Mouse (Mus musculus) frontal cortex, adult (tissue): Measurements from ENCODE around the gene Entpd2.
A peak's percentile ranks its signal among the peaks of the same experiment; 100 is the strongest.

ENCODE experiments used
- ATAC-seq: cut with Nextera tagmentation; 2 replicates; pipeline ENCODE4 v1.9.2; 2017; ENCODE audit warnings: mild to moderate bottlenecking, moderate library complexity, mixed read lengths; ENCODE audit not compliant: low TSS enrichment

Gene Entpd2

DNA sequence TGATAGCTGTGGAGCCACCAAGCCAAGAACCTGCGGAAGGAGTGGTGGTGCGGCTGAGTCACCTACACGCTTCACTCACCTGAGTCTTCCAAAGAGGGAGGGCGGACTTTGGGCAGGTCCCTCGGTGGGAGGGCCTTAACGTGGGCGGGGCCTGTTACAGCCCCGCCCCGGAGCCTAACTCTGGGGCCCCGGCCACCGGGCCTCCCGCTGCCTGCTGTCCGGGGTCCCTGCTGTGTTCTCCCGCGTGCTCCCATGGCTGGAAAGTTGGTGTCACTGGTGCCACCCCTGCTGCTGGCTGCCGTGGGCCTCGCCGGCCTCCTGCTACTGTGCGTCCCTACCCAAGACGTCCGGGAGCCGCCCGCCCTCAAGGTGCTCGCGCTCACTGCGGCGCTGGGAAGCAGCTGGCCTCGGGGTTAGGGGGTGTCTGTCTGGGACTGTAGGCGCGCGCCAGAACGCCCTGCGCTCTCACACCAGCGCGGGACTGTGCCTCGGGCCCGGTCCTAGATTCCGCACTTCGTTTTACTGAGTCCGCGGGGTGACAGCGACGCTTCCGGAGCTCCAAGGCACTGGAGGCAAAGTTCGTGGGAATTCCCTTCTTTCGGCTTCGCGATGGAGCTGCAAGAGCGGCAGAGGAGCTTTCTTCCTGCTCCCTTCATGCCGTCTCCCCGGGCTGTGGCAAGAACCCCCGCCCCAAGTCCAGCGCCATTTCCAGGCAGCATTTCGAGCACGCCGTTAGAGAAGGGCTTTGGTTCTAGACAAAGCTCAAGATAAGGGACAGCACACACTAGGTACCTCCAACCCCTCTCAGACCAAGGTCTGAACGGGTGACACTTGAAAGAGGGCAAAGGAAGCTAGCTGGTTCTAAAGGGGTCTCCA is at the start of gene Entpd2:
Gene Entpd2, plus strand, starts transcription at position 154 of the 876 bp plus-strand sequence.
- peak; percentile 43 for ATAC-seq

DNA sequence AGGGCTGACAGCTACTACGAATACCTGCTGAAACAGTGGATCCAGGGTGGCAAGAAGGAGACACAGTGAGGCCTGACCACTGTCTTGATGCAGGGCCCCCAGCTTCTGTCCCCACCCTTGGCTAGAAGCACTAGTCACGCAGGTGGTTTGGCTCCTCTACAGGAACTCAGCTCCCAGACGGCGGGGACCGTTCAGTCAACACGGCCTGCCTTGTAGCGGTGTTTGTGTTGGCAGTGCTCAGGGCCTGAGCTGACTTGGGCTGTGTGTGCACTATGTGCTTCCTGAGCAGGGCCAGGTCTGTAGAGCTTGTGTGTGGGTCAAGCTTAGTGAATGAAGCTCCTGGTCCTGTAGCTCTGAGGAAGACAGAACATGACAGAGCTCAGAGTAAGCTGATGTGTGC is 47.5 kb upstream of the Entpd2 start:
- no peak for ATAC-seq

DNA sequence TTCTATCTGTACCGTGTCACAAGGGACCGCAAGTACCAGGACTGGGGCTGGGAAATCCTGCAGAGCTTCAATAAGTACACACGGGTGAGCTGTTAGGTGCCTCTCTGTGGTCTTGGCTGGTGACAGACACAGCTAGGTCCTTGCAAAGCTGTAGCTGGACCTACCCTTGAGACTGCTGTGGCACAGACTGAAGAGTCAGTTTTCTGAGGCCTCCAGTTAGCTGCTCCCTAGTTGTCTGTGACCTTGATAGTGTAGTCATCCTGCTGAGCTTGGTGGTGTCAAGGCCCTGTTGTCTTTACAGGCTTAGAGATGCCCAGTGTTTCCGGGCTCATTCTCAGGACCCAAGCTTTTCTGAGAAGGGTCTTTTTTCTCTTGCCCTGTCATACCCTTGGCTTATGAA is 46.2 kb upstream of the Entpd2 start:
- ATAC-seq: no peak

DNA sequence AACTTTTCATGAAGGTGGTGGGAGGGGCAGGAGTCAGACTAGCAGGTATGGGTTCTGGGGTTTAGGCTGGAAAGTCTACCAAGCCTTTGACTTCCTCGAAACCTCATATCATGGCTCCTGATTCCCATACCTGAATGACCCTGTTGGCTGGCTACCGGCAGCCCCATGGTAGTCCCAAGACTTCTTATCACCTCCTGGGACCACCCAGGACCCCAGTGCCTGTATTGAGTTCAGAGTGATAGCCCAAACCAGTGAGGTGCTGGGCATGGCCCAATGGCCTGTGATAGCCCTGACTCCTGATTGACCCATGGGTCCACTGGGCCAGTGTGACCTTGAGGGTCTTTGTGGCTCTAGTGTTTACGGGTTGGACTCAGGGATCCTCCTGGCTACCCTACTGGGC is 45.0 kb upstream of the Entpd2 start:
- ATAC-seq: no peak

DNA sequence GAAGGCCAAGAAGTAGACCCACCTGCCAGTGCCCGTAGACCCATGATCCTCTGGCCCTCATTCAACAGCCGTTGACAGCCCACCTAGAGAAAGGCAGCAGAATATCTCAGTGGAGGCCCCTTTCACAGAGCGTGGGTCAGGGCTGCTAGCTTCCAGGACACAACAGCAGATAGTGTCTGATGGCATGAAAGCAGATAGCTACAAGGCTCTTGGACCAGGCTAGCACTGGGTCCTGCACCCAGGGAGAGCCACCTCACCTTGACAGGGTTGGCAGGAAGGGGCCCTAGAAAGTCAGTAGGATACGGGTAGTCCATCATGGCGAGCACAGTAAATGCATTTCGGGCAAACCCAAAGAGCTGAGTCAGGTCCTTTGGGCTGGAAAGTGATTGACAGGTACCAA is 41.5 kb upstream of the Entpd2 start:
- no peak for ATAC-seq

DNA sequence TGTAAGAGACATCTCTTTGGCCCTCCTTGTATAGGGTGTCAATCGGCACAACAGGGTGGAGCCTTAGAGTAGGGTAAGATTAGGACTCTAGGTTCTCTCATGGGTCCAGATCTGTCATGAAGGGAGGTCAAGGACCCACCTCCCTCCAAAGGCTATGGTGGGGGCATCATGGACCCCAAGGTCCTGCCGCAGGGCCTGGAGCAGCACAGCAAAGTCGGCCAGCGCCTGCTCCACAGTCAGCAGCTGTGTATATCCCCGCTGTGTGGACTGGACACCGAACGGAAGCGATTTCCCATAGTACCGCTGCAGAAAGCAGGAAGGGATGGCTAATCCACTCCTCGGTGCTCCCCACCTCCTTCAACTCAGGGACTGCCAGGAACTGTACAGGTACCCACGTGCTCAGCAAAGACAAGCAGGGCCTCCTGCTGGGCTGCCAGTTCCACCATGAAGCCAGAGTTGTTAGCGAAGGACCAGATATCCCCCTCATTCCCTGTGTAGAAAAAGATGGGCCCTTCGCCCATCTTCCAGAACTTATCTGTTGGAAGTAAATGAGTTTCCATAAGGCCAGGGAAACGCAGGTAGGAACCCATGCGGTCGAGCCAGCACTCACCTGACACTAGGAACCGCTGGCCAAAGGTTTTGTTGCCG is 40.1 kb upstream of the Entpd2 start:
- ATAC-seq: 0 out of 2 replicates have a peak, but pooled peaks have one; percentile 8

DNA sequence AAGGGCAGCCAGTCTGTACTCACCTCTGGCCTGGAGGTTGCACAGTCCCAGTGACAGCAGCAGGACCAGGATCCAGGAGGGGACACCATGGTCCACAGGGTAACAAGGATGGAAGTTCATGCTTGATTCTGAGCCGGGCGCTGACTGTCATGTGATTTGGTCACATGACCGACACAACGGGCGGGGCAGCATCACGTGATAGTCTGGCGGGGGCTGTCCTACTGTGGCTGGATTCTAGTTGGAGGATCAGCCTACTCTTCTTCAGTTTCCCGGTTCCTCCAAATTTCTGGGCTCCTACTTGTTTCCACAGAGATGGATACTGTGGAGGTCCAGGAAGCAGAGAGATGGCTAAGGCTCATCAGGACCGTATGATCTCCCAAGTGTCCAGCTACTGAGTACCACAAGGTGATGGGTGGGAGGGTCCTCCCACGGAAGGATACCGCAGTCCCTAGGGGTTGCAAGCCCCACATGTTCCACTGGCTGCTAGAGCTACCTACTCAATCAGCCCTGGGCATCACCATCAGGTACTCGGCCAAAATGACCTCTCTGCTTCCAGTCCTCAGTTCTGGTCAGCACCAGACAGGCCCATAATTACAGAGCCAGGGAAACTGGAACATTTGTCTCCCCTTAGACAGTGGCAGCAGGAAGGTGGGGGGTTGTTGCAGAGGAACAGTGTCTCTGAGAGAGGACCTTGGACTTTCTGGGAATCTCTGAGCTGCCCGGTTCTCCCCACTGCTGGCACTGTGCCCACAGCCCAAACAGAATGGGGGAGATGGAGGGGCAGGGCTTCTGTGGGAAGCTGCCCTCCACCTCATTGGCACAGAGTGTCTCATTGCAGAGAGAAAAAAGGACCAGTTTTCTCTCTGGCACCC is 39.2 kb upstream of the Entpd2 start, which contains the start of gene Dpp7:
Gene Dpp7, minus strand, starts transcription at position 152 of the 872 bp plus-strand sequence.
- ATAC-seq: peak; percentile 66

DNA sequence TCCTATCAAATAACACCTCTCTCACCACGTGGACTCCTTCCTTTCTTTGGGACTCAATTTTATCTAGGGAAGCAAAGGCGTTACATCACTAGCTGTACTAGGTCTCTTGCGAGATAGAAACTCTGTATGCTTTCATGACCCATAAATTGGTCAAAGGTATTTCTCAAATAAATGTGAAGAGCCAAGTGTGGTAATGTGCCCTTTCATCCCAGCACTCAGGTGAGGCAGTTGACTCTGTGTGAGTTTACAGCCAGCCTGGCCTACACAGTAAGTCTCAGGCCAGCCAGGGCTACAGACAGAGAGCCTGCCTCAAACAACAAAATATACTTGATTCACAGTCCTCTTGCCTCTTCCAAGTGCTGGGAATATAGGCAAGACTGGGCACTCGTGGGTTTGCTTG is 35.8 kb upstream of the Entpd2 start:
- no peak for ATAC-seq

DNA sequence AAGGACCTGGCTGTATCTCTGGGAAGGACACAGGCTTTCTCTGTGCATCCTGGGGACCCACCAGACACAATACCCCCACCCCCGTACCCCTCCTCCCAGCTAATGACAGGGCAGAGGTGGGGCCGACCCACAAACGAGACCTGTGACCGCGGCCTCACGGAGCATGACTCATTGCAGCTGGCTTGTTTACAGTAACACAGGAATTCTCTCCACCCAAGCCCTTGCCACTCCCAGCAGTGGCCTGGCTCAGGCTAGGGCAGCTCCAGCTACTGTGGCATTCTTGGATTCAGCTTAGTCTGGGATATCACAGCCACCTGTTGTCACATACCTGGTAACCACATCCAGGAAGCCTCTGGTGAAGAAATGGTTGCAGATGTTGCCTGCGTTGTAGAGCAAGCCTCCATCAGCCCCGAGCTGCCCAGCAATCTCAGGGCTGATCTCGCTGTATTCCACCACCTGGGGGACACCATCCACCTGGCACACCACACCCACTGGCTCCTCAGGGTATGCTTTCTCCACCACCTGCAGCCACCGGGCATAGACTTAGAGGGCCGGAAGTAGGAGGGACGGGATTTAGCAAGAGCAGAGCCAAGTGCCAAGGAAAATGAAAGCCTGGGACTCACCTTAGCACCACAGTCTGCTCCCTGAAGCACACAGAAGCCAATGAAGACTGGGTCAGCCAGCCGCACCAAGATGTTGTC is 32.0 kb upstream of the Entpd2 start:
- ATAC-seq: no peak

DNA sequence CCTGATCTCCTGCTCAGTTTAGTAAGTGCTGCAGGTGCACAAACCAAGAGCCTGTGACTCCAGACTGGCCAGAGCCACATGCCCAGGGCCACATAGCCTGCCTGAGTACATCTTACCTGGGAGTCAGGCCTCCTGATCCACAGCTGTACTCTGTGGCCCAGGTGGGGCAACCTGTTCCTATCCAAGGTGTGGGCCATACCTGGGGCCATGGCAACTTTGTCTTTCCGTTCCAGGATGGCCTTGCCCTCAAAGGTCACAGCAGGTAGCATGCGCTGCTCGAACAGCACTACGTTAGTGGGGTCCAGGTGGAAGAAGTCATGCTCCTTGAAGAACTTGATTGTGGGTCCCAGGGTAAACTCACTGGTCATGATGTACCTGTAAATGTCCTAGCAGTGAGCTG is 31.4 kb upstream of the Entpd2 start:
- no peak for ATAC-seq

DNA sequence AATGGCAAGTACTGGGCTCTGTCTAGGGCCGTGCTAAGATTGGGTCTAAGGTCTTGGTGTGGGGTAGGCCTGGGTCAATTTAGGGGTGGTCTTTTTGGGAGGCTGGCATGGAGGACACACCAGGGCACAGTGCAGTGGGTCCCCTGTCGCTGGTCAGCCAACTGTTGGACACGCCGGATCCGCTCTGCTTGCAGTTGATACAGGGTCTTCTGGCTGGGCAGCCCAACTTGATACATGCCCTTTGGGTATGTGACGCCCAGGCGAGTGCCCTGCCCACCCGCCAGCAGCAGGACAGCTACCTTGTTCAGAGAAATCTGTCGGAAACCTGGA is 30.9 kb upstream of the Entpd2 start:
- ATAC-seq: no peak

DNA sequence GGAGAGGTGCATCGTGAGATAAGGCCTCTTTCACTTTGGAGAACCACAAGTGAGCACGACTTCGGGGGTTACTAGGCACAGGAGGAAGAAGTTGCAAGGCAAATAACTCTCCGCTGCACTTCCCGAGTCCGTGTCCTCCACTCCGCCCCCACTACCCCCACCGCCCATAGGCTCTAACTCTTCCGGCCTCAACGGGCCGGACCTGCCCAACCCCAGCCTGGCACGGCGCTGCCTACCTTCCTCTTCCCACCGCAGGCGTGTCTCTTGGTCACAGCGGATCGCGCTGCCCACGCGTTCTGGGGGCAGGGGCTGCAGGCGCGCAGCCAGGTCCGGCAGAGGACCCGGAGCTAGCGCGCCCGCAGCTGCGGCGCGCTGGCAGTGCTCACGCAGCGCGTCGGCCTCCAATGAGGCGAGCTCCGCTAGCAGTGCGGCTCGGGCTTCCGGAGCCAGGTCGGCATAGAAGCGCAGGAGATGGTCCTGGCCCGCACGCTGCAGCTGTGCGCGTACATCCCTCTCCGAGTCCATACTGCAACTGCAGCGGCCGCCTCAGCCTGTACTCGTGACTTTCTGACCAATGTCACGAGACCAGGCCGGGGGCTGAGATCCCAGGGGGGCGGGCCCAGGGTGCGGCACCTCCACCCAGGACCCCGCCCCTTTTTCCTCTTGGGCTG is 30.4 kb upstream of the Entpd2 start, which contains the start of gene Uap1l1:
Gene Uap1l1, minus strand, starts transcription at position 592 of the 671 bp plus-strand sequence.
- peak; percentile 84 for ATAC-seq

DNA sequence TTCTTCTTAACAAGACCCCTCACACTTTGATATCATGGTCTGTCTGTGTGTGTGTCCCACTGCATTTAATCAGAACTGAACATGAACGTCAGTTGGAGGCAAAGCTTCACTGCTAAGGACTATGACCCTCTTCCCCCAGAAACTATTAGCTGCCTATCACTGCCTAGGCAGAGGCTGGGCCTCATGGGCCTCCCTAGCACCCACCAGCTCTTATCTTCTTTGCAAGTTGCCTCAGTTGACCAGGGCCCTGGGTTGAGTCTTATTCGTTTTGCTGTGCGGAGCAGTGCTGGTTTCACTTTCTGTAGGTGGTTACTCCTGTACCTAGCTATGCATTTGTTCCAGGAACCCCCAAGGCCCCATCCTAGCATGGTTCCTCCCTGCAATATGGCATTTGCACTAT is 25.7 kb upstream of the Entpd2 start:
- ATAC-seq: no peak

DNA sequence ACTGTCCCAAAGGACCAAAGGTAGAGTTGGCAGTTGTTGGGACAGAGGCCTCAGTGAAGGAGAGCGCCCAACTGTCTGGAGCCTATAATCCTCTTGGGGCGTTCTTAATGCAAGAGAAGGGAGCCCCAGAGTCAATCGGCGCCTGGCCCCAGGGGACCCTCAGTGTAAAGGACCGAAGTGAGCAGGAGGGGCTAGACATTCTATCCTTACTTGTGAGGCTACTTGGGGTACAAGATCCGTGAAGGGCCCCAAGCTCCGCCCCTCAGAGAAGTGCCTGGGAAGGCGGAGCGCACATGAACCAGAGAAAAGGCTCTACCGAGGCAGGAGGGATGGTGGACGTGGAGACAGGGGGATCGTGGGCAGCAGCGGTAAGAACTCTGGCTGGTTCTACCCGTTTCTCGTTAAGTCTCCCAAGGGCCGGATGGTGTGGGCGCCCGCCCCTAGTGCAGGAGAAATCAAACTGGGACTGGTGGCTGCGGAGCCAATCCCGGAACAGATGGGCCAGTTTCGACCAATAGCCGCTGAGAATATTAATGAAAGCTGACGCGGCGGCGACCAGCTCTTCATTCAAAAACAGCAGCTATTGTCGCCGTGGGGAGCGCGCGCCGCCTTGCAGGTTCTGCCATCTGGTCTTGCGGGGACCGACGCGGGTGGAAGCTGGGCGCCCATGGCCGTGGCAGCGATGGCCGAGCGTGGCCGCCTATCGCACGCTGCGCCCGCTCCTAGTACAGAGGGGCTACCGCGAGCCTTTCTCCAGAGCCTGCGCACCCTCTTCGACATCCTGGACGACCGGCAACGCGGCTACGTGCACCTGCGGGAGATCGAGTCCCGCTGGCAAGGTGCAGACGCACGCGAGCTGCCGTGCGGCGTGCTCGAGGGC is 23.7 kb upstream of the Entpd2 start, which contains the start of gene Sapcd2:
Gene Sapcd2, plus strand, starts transcription at position 558 of the 880 bp plus-strand sequence.
- peak; percentile 98 for ATAC-seq

DNA sequence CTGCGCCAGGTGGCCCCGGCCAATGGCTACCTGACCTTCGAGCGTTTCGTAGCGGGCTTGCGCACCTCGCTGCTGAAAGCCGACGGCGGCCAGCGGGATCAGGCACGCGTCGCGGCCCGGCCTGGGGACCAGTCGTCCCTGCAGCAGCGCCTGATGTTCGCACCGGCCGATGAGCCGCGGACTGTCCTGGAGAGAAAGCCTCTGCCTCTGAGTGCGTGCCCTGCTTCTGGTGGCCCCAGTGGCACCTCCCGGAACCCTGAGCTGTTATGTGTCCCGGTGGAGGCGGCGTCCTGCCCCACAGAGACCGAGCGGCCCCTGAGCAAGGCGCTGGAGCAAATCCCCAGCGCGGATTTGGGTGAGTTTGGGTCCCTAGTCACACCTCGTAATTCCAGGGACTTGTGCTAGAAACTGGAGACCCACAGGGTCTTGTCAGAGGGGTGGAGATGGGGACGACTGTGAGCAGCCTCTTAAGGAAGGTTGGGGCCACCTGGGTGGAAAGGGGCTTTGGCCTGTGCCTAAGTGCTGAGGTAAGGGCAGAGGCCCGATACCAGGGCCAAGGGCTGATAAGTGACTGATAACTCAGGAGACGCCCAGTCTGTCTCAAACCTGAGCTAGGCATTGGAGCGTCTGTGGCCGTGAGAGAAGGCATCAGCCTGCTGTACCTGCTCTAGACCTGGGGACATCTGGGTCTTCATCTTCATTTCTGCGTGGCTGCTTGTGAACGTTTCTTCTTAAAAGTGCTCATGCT is 22.9 kb upstream of the Entpd2 start:
- ATAC-seq: no peak

DNA sequence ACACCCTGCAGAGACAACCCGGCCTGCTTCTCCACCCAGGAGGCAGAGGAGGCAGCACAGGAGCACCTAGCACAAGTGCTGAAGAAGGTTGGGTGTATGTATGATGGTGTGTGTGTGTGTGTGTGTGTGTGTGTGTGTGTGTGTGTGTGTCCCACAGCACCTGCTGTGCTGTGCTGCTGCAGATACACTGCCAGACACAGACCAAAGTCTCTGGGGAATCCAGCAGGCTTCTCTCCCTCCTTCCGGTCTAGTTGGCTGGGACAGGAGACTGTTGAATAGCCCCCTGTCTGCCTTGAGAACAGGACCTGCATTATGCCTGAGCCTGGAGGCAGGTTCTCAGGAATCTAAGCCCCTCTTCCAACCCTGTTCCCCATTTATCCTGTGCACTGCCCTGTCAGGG is 22.2 kb upstream of the Entpd2 start:
- ATAC-seq: no peak

DNA sequence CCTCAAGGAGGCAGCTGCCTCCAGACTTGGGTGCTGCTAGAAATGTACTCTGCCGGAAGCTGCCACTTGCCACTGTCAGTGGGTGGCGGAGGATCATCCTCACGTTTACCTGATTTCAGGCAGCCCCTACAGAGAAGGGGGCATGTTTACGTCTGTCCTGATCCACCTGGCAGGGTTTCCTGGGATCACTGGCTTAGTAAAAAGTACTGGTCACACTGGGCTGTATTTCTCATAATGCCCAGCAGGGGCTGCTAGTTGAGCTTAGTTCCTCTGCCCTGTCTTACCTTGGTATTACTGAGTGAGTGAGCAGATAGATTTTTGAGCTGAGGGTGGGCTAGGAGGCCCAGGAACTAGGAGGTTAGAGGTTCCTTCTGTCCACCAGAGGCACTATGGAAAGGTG is 19.1 kb upstream of the Entpd2 start:
- peak; percentile 36; the same call in 1 of the 2 replicates for ATAC-seq

DNA sequence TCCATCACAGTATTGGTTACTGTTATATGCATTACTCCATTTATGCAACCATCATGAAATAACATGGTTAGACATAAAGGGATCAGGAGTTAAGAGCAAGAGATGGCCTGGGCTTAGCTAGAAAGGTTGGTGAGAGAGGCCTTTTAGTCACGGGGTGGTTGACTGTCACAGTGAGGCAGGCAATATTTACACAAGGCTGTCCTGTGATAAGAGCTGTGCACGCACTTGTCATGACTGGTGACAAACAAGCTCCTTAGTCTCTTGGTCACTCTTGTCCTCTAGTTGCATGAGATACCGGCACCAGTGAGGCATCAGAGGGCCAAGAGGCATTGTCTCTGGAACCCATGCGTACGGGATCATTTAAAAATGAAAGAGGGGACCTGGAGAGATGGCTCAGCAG is 11.2 kb upstream of the Entpd2 start:
- ATAC-seq: no peak

DNA sequence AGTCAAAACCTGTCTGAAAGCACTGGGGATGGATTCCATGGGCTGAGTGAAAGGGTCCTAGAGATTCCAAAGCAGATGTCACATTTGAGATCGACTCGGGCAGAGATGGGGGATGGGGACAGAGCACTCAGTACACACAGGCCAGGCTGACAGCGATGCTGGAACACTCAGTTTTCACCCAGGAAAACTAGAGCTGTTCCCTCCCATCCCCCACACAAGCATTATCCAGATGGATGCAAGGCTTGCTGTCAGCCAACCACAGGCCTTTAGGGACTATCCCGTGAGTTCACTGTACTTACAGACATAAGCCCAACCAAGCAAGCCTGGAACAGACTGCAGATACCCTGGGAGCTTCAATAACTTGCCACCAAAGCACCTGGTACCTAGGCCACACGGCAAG is 4.4 kb upstream of the Entpd2 start:
- no peak for ATAC-seq
